Mouse (Mus musculus) lung, adult 18-20 months (tissue): ENCODE measurements around the gene Ankrd1.
A peak's percentile ranks its signal among the peaks of the same experiment; 100 is the strongest.

Source experiments
- DNase-seq, 2 experiments: peaks; one replicate each; pipeline ENCODE4 v3.0.0; 2022; ENCODE audit warnings: mixed read lengths in 2 of 2

Gene Ankrd1

DNA sequence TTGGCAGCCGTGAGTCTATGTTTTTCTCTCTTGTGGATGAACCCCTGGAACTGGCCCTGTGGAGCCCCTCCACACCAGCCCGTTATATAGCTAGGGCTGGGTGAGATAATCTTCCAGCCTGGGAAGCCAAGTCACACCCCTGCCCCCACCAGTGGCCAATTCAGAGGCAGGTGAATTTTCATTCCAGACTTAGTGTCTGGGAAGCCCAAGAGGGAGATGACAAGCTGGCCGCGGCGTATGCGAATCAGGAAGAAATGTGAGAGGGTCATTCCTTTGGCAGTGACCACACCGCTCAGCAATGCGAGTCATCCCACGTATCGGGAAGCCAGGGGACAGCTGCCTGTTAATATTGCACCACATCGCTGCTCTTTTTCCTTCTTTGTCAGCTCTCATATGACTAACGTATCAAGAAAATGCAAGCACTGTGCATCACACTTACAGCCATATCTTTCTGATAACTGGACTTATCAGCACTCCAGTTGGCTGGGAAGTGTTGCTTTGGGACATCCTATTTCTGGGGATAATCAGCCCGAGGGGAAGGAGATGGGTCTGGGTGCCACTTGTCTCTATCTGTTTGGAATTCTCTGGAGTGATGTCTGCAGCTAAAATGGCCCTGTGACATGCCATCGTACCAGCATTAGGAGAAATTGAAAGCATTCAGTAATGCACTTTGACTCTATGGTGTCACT is at the start of gene Ankrd1:
TSS of gene Ankrd1 (minus strand) at position 317 of the 689 bp plus-strand sequence.
- DNase-seq: peak in 1 of 2 experiments; percentile 9

DNA sequence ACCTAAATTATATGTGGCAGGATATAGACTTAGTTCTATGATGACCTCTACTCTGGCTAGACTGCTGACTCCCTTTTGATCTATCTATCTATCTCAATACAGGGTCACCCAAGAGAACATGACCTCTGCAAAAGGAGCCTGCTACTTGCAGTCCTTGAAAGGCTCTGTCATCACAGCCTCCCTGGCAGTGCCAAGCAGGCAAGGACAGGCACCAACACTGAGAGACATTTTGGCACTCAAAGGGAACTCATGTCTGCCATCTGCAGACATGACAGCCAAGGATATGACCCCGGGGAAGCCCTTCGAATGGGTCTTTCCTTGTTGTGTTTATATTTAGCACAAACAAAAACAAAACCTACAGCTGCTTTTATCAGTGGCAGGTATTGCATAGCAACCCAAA is 49.2 kb upstream of the Ankrd1 start:
- DNase-seq: no peak

DNA sequence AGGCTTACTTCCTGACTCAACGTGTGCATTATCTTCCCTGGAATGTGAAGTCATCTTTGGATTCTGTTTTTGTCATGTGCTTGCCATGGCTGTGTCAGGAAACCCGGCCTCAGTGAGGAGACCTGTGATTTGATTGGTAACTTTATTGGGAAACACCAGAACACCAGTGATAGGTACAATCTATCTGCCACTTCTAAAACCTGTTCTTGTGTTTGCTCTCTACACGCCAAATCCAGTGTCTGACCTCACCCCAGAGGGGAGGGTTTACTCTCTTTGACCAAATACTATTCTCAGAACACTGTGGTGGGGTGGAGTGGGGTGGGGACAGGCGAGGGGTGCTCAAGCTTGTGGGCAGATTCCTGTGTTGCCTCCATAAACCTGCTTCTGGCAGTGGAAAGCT is 48.2 kb upstream of the Ankrd1 start:
- DNase-seq: peak in 1 of 2 experiments; percentile 18

DNA sequence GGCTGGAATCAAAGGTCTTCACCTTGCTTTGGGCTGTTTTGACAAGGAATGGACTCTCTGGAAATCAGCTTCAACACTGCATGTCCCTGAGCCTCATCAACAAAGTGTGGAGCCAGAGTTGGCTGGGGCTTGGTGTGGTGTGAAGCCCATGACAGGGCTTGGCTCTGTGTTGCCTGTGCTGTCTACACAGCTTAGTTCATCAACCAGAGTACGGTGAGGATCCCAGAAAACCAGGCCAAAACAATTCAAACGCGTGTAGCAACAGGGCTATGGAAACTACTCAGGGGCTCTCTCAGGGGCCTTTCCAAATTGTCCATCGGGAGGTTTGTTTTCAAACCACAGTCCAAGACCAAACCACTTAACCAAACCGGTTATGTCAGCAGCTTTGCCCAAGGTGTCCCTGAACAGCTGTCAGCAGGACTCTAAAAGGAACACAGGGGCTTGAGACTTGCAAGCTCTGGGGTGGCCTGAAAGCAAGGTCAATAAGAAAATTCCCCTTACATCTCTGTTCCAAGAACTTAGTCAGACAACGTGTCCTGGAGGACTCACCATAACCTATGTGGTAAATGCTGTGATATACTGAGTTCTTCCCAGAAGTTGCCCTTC is 47.5 kb upstream of the Ankrd1 start:
- peak; percentile 35 to 40 for DNase-seq

DNA sequence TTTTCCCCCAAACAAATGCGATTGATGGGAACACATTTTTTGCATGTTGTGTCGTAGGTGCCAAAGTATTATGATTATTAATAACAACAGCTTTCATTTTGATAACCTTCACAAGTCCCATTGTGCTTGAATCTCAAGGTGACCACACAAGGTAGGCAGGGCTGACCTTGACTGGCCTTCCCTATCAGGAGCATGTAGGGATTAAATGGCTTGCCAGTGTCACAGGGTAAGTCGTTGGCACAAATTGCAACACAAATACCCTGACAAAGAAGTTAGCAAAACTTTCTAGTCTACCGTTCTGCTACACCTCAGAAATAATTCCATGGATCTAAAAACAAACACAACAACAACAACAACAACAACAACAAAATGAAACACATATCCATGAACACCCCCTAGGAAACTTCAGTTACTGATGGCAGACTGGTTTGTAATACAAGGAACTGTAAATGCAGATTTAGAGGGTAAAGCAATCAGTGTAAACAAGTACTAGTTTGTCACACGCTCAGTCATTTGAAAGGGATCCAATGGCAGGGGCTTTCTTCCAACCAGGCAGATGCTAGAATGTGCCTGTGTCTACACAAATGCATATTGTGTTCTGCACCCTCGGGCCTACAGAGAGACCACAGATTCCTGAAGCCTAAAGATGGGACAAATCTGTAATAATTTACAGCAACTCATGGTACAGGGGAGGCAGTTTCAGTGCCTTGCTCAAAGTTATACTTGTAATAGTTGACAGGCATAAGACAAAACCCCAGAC is 46.7 kb upstream of the Ankrd1 start:
- DNase-seq: no peak

DNA sequence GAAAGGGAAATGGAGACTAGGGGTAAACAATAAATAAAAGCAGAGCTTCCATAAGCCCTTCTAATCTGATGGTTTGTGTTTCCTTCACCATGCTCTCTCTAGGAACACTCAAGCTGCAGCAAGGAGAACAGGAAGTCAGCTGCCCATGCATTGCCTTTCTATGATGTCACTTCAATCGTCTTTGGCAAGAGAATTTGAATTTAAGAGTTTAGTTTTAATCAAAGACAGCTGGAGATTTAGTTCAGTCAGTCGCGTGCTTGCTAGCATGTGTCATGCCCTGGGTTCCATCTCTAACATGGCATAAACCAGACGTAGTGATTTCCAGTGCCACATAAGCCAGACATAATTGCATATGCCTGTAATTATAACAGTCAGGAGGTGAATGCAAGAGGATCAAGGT is 45.5 kb upstream of the Ankrd1 start:
- DNase-seq: no peak

DNA sequence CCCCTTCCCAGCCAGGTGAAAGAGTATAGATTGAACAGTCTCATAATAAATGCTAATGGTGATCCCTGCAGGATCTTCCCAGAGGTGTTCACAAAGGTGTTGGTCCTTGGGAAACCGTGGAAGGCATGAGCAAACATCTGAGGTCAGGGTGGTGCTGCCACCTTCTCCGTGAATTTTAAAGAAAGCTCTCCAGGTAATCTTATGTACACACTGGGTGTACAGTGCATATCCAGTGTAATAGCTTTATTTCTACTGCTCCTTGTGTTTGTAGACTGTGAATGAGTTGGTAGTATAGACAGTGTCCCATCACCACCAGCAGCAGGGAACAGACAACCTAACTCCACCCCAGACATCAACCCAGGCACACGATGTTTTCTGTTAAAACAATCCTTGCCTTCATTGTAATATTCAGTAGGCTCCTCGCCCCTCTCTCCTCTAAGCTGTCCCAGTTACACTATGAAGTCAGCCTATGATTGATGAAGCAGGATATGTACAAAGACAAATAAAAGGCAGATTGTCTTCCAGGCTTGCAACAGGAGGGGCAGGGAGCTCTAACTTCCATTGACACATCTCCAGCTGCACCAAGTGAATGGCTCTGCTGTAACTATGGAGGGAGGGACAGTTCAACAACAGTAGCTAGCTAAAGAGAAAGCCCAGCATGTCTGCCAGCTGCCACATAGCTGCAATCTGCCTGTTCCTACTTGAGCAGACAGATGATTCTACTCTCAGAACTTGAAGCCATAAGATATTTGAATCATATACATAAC is 30.5 kb upstream of the Ankrd1 start:
- DNase-seq: no peak

DNA sequence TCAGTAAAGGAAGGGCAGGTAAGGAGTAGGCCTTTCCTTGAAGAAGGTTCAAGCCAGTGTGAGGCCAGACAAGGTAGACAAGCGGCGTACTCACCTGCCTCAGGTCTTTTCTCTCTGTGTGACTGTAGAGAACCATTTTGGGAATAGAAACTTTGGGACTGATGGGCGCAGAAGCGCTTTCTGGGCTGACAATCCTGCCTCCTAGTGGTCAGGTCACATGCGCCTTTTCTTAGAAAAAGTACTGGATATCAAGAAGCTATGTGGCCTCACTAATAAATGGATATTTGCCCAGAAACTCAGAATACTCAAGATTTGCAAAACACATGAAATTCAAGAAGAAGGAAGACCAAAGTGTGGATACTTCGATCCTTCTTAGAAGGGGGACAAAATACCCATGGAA is 28.7 kb upstream of the Ankrd1 start:
- no peak for DNase-seq

DNA sequence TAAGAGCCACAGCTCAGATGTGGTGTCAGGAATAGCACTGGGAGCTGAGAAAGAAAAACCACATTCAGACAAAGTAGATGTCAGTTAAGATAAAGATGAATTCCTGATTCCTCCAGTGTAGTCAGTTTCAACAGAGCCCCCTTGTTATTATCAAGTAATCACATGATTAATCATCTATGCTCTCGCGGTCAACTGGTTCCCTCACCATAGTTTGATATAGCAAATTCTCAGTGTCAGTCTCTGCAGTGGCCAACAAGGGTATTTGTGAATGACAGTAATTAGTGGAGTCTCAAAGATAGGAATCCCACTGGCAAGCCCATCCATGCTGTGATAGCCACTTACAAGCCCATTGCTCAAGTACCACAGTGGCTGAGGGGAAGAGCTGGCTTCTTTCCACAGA is 23.7 kb upstream of the Ankrd1 start:
- no peak for DNase-seq

DNA sequence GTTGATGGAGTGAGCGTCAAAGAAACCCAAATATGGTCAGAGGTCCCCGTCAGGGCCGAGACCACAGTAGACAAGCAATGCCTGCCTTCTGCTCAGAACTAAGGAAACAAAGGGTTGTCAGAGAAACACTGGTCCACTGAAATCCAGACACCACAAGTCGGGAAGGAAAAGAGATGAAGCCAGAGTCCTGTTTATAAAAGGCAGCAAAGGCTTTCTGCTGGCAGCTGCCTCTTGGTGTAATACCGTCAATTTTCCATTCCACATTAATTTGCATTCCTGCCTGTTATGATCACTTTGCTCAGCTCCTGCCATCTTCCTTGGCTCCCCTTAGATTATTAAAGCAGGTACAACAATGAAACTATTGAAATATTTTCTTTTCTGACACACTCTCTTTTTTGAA is 13.8 kb upstream of the Ankrd1 start:
- no peak for DNase-seq

DNA sequence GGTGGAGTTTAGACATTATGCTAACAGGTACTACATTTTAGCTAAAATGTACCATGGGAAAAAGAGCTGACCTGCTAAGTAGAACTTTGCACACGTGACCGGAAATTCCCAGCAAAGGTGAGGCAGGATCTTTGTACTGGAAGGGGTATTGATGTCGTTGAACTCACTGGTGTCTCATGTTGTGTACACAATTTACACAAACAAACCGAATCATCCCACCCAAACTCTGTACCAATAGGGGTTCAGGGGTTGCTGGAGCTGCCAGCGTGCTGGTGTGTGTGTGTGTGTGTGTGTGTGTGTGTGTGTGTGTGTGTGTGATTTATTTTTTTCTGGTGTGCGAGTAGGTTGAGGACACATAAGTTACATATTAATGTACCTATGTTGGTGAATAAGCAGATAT is 13.2 kb upstream of the Ankrd1 start:
- DNase-seq: no peak

DNA sequence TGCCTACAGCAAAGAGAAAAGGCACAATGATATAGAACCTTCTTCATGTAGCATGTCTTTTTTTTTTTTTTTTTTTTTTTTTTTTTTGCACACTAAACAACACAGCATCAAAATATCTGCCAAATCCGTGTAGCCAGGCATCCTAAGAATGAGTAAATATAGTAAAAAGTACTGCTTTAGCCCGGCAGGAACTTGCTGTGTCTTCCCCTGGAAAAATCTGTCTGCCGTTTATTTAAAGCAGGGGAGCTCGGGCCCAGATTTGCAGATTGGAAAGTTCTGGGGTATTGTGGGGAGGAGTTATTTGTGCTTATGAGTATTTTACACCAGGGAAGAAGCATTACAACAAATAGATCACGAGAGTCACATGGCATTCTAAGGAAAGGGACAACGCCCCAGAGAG is 12.1 kb upstream of the Ankrd1 start:
- DNase-seq: no peak

DNA sequence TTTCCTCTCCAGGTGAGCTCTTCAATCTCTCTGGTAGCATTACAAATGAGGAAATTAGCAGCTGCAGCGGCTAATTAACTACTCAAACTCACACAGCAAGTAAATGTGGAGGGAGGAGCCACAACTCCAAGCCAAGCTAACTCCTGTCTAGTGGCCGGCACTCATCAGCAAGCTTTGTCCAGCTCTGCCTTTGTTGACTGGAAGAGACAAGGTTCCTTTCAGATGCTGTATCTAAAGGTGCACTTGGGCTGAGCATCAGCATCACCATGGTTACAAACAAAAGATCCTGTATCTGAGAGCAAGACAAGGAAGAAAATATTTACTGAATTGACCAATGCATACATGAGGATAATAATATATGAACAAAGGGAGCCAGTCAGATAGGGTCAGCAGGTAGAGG is 10.3 kb upstream of the Ankrd1 start:
- no peak for DNase-seq

DNA sequence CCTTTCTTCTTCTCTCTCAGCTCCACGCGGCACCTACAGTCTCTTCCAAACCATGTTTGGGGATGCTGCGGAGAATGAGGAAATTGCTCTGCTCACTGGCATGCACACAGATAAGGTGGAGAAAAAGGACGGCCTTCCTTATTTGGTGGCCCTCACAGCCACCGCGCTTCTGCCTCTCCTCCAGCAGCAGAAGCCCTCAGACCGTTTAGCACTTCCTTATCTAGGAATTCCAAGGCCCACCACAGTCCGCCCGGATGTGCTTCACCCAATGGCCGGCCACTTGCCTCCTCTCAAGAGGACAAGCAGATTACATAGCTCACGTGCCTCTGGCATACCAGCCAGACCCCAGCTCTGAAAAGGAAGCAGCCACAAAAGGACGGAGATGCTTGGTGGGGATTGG is 9.7 kb upstream of the Ankrd1 start:
- DNase-seq: peak in 1 of 2 experiments; percentile 7

DNA sequence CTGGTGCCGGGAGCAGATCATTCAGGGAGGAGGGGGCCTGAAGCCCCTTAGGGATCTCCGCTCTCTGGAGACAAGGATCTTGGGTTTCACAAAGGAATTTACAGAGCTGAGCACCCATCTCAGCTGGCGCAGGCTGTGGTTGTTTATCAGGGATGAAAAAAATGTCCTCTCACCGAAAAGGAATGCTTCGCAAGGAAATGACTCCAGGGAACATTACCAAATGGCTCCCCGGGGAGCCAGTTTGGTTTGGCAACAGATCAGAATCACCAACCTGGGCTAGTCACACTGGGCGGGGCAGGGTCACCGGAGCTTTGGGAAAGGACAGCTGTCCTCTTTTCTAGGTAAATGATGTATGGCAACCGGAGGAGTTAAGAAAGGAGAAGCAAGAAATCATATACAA is 9.3 kb upstream of the Ankrd1 start:
- peak; percentile 20 to 47 for DNase-seq

DNA sequence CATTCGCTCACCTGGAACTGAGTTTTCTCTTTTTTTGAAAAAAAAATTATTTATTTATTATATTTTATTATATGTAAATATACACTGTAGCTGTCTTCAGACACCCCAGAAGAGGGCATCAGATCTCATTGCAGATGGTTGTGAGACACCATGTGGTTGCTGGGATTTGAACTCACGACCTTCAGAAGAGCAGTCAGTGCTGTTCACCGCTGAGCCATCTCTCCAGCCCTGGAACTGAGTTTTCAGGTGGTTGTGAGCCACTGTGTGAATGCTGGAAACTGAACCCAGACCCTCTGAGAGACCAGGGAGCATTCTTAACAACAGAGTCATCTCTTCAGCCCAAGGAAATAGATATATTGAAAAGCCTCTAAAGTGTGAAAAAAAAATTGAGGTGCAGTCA is 8.5 kb upstream of the Ankrd1 start:
- no peak for DNase-seq

DNA sequence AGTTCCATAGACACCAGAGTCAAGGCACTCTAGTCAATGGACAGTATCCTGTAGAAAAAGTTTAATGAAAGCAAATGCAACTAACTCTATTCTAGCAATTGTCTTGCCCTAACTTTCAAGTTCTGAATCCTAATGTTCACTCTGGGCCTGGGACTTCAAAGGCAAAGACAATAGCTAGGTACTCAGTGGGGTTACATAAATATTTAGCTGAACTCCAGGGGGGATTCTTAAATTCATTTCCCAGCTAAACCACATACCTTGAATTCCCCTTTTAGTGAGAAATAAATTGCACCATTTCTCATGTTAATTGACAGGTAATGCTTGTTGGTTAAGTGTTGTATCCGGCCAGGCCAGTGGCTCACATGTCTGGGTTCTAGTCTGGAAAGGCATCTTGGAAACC is 4.3 kb upstream of the Ankrd1 start:
- DNase-seq: no peak

DNA sequence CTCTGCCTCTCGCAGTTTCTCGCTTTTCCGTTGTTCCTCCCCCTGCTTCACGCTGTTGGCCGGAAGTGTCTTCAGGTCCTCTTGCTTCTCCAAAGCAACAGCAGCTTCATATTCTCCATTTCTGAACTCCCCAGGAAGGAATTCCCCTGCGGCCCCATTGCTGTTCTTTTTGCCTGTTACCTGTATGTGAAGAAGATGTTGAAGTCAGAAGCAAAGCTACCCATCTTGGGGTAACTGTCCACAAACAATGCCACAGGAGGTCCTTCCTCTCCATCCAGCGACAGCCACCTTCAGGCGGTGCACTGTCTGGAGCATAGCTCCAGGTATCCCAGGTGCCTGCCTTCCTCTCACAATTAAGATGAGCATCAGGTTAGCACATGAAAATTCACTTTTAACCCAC is 680 bp downstream of the Ankrd1 start:
- no peak for DNase-seq

DNA sequence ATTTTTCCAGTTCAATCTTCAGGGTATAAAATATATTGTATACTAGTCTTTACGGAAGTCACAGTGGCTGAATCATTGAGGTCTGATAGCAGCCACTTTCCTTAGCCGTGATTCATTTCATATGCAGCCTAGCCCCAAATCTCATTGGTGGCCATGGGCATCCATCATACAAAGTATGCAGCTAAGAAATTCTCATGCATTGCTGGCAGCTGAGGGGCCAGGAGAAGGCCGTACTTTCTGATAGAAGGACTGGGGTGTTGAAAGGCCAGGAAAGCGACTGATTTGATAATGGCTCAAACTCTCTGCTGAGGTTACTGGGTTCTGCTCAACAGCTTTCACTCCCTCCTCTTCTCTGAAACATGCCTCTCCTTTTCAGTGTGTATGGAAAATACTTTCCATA is 3.7 kb downstream of the Ankrd1 start:
- DNase-seq: no peak

DNA sequence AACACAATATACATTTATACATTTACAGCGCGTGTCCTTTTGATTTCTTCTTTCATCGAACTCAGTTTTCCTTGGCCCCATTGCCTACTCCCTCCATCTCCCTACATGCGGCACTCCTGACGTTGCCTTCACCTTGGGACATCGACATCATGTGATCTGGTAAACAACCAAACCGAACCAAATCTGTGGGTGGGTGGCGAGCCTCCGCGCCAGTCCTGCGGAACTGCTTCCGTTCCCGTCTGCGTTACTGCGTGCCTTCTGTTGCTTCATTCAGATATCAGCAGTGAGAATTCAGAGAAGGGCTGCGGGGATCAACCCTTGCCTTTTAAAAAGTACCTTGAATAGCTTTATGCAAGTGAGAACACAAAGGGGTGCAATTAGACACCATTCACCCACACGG is 7.9 kb downstream of the Ankrd1 start:
- DNase-seq: no peak

DNA sequence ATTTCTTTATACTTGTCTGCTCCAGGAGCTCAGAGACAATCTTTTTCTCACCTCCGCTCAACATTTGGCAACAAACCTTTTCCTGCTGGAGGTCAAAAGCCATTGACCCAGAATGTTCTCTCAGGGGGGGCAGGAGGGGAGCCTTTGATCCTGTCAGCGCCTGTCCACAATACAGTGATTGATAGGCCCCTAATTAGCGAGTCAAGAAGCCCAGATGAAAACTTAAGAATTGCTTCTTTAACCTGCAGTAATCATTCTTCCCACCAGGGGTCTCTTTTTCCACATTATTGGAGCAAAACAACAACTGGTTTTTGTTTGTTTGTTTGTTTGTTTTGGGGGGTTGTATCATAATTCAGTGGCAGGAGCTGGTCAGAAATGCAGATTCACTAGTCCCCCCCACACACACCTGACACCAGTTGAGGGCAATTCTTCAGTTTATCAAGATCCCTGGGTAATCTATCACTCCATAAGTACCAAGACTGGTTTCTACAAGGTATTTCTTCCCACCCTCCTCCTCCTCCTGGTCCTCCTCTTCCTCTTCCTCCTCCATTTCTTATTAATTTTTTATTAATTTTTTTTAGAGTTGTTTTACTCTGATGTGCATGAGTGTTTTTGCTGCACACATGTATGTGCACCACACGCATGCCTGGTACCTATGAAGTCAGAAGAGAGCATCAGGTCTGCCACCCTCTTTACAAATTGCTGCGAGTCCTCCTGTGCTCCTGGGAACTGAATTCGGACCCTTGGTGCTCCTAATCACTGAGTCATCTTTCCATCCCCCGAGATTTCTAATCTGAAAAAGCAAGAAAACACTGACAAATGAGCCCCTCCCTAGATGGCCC is 8.6 kb downstream of the Ankrd1 start:
- DNase-seq: no peak

DNA sequence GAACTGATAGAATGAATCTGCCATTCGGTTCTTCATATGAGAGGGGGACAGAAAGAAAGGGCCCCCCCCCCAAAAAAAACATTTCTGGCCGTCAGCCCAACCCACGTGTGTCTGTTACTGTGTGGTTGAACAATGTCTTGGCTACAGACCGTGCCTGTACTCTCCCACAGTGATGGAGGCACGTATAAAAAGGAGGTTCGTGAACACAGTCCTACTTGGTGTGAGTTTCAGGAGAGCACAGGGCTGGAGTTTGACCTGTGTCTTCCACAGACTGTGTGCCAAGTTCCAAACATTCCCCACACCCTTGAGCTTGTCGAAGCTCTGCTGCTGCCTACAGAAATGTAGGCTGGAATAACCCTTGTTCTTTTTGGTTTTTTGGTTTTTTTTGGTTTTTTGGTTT is 9.4 kb downstream of the Ankrd1 start:
- no peak for DNase-seq
